Mouse (Mus musculus) frontal cortex, adult 2 months (tissue): ENCODE measurements around the gene Il4ra. TPM values are rescaled to one million over a fixed set of nuclear protein-coding genes. Genes with fewer than 3 reads are reported as not detected.

Experiments
- DNase-seq, 2 experiments: peaks; one replicate each; pipeline ENCODE4 v3.0.0; 2022; ENCODE audit warnings: low spot score in 1 of 2; ENCODE audit errors: extremely low spot score in 1 of 2
- polyA plus RNA-seq: library from polyadenylated mRNA; depleted of rRNA; stranded (reverse); fragments of >200 nt; gene quantifications from 2 replicates; pipeline ENCODE4 v1.2.3, GENCODE M21; 2012

The Il4ra gene
- polyA plus RNA-seq, 1 experiment: 4.8 TPM

DNA sequence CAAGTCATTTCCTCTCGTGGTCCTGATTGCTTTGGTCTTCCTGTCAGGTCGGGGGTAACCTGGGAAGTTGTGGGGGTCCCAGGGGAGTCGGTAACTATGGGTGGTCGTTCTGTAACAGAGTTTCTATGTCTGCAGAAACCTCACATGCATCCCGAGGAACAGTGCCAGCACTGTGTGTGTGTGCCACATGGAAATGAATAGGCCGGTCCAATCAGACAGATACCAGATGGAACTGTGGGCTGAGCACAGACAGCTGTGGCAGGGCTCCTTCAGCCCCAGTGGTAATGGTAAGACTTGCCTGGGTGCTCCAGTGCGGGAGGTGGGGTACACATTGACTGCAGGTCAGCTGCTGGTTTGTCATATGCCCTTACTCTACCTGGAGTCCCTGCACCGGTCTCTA is 17.0 kb downstream of the Il4ra start:
- DNase-seq: no peak

DNA sequence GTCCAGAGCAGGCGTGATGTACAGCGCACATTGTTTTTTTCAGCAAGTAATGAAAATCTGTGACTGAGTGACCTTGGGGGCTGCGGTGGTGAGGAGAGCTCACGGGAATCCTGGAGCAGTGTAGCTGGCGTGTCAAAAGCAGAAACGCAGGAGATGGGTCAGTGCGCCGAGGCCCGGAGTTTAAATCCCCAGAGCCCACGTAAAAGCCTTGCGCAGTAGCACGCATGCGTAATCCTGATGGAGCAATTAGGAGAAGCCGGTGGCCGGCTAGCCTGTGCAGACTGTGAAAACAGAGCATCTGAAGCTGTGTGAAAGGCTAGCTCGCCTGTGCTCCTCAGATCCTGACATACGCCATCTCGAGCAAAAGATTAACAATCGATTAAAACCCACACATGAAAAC is 20.0 kb downstream of the Il4ra start:
- no peak for DNase-seq

DNA sequence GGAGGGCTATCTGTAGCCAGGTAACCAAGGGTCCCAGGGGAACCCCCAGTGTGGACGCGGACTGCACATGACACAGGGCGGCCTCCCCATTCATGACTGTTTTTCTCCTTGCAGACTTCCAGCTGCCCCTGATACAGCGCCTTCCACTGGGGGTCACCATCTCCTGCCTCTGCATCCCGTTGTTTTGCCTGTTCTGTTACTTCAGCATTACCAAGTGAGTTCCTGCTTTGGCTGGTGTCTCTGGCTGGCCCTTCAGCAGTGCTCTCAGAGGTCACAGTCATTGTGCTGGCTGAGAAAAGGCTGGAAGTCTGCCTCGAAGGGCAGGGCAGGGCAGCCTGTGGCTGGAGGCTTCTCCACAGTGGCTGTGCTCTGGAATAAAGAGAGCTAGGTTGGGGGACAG is 20.8 kb downstream of the Il4ra start:
- DNase-seq: no peak

DNA sequence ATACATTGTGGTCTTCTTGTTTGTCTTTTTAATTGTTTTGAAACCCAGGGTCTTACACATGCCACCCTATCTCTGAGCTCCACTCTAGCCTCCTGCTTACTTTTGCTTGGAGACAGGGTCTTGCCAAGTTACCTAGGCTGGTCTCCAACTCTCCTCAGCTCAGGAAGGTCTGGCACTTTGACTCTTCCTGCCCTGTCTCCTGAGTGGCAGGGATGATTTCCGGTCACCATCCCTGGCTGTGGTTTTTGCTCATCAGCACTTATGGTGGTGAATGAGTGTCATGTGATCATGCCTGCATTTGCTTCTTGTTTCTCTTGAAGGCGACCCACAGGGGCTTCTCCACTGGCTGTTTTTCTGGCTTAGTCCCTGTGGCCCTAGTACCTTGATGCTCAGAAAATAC is 21.9 kb downstream of the Il4ra start:
- DNase-seq: no peak

DNA sequence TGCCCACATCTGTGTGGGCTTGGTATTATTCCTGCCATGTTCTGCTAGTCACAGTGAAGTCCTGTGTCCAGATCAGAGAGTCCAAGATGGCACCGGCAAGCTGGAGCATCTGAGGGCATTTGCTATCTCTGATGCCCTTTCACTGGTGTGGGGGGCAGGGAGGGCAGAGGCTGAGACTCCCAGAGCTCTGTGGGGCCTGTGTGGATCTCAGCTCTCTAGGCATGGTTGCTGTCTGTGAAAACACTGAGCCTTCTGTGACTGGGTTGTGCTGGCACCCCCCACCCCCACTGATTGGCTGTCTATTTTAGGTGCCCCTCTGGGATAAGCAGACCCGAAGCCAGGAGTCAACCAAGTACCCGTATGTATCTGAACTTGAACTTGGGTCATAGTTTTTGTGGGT is 22.9 kb downstream of the Il4ra start:
- DNase-seq: no peak

DNA sequence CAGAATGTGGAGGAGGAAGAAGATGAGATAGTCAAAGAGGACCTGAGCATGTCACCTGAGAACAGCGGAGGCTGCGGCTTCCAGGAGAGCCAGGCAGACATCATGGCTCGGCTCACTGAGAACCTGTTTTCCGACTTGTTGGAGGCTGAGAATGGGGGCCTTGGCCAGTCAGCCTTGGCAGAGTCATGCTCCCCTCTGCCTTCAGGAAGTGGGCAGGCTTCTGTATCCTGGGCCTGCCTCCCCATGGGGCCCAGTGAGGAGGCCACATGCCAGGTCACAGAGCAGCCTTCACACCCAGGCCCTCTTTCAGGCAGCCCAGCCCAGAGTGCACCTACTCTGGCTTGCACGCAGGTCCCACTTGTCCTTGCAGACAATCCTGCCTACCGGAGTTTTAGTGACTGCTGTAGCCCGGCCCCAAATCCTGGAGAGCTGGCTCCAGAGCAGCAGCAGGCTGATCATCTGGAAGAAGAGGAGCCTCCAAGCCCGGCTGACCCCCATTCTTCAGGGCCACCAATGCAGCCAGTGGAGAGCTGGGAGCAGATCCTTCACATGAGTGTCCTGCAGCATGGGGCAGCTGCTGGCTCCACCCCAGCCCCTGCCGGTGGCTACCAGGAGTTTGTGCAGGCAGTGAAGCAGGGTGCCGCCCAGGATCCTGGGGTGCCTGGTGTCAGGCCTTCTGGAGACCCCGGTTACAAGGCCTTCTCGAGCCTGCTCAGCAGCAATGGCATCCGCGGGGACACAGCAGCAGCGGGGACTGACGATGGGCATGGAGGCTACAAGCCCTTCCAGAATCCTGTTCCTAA is 24.0 kb downstream of the Il4ra start:
- no peak for DNase-seq

DNA sequence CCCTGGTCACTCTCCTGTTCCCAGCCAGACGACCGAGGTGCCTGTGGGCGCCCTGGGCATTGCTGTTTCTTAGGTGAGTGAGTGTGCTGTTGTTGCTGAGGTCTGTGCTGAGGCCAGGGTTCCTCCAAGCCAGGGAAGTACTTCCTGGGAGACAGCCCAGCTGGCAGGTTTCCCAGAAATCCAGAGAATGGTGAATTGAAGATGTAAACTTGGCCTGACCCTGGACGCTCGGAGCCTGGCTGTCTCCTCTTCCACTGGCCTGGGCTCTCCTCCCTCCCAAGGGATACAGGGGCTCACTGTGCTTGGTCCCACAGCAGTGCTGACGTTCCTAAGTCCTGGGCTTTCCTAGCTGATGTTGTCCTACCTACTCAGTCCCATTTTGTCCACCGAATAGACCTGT is 25.1 kb downstream of the Il4ra start:
- no peak for DNase-seq

DNA sequence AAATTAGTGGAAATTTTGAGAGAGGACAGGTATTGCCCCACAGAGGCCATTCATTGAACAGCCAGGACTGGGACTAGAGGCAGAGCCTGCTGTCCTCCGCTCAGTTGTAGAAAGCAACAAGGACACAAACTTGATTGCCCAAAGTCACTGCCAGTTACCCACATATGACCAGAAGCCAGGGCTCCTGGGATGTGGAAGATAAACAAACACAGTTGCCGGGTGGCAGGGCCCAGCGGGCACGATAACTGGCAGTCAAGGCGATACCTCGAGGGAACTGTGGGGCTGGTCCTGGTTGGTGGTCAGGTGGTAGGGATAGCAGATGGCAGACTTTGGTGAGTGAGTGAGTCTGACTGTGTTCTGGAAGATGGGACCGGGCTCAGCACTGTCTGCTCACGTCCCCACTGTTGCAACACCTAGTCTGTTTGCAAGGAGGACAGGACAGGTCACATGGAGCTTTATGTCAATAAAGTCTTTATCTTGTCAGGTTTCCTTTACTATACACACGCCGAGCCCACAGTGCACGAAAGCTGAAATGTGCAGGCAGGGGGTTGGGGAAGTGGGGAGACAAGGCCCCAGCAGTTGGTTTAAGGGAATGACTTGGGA is 25.7 kb downstream of the Il4ra start:
- DNase-seq: no peak

DNA sequence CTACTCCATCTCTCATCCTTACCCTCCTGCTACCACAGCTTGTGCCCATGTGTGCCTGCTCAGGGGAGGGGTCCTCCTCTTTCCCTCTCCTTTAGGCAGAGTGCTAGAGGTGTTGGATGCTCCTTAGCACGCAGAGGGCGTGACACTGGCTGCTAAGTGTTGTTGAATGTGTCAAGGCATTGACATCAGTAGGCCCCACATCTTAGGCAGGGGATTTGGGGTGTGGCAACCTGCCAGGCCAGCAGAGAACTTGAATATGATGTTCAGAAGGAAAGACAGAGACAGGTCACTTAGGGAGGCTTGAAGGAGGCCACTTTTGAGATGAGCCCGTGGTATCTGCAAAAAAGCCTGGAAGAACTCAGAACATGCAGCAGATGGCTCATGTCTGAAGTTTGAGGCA is 26.2 kb downstream of the Il4ra start:
- DNase-seq: no peak

DNA sequence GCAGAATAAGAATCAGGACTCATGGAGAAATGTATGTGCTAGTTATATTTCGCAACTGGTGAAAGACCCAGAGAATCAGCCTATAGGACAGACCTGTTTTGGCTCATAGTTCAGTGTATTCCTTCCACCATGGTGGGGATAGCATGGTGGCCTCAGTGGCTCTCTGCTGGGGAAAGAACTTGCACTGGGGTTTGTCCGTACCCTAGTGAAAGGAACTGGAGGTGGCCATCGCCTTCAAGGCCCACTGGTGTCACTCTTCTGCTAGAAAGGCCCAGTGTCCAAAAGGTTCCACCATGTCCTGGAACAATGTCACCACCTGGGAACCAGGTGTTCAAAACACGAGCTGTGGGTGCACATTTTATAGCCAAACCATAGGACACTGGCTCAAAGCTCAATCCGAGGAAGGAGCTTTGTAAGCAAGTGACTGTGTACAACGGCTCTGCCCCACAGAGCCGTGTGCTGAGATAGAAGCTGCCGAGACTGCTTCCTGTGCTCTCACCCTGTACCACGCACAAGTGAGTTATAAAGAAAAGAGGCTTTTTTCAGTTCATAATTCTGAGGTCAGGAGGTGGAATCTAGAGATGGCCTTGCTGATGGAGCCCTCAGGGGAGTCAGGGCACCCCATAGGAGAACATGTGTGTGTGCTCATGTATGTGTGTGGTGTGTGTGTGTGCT is 27.8 kb downstream of the Il4ra start:
- no peak for DNase-seq

DNA sequence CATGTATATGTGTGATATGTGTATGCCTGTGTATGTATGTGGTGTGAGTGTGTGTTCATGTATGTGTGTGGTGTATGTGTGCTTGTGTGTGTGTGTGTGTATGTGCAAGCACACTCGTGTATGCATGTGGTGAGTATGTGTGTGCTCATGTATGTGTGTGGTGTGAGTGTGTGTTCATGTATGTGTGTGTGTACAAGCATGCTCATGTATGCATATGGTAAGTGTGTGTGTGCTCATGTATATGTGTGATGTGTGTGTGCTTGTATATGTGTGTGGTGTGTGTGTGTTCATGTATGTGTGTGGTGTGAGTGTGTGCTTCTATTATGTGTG is 28.3 kb downstream of the Il4ra start:
- DNase-seq: no peak

DNA sequence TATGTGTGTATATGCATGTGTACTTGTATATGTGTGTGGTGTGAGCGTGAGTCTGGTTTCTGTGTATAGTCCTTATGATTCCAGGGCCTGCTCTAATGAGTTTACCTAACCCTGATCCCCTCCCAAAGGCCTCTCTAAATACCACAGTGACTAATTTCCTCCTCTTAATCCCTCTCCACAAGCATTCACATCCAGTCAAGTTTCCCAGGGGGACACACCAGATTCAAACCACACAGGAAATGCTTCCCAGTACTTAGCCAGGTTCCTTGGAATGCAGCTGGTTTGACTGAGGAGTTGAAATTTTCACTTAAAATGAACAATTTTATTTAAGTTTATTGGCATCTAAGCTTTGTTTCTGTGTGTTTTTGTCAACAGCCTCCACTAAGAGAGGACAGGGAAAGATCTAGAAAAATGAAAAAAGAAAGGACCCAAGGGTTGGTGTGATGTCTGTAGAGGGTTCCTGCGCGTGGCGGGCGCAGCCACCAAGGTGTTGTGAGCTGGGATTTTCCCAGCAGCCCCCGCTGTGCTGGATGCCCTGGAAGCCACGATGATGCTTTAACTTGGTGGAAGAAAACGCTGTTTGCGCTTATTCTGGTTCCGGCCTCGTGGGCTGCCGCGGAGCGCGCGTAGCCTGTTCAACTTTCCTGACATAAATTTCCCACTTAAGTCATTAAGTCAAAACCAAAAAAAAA is 28.9 kb downstream of the Il4ra start:
- peak in 1 of 2 experiments; percentile 40 for DNase-seq

DNA sequence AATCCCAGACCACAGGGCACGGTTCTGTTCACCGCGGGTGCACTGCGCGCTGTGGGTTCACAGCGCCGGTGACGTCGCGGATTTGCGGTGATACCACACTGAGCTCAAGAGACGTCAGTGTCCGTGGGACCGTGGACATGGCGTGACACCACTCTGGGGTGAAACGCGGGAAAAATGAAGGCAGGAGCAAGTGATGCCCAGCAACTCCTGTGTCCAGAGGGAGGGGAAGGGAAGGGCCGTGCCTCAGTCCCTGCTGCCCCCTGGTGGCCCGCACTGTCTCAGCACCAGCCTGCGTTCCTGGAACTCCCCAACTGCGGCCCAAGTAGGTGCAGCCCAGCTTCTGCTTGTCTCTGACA is 29.4 kb downstream of the Il4ra start:
- peak; percentile 69 to 94 for DNase-seq

DNA sequence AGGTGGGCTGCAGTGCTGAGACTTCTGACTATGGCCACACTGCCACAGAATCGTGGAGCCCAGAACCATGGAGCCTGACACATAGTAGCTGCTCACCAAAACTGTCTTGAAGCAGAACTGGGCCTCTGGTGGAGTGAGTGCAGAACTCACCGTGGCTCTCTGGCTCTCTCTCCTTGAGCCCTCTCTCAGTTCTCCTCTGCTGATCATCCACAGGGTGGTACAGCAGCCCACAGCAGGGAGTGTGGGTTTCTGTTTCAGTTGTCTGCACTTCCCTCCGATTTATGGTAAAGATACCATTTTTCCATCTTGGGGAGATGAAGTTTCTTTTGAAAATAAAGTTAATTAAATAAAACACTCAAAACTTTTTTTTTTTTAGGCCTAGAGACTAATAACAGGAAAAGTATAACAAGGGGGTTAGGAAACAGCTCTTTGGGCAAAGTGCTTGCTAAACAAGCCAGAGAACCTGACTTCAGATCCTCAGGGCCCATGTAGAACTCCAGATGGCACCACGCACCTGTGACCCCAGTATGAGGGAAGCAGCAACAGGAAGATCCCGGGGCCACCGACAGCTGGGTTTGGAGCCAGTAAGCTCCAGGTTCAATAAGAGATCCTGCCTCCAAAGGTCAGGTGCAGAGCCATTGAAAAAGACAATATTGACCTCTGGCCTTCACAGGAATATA is 31.5 kb downstream of the Il4ra start:
- DNase-seq: no peak

DNA sequence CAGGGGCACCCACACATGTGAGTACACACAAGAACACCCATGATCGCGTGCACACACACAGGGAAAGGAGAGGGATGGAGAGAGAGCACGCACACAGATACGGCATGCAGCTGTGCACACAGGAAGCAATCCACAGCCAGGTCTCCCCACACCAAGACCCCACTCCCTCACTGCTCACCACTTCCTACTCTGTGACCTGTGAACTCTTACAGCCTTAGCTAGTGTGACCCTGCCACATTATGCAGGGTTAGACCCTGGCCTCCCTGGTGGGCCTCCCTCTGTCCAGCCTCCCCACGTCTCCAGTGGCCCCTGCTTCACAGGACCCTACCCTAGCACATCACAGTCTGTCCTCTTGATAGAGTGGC is 32.1 kb downstream of the Il4ra start:
- no peak for DNase-seq

DNA sequence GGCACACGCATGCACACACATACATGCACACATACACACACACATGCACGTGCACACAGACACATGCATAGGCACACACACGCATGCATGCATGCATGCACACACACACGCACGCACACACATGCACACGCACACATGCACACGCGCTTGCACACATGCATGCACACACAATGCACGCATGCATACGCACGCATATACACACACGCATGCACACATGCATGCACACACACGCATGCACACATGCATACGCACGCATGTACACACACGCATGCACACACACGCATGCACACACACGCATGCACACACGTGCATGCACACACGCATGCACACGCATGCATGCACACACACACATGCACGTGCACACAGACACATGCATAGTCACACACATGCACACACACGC is 34.4 kb downstream of the Il4ra start:
- no peak for DNase-seq

DNA sequence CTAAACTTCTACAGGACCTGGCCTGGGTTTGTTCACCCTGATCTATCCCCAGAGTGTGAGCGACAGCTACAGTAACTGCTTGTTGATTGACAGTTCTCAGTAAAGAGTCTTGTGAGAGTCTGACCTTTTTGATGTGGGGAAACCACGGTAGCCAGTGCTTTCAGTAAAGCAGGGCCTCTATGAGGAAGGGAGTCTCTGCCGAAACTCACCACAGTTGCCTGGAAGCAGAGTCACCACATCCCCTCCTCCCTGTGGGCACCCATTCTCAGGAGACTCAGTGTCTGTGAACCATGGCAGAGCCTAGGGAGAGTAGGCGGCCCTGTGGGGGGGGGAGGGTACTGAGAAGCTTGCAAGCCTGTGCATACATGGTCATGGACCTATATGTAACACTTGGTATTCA is 36.8 kb downstream of the Il4ra start:
- no peak for DNase-seq

DNA sequence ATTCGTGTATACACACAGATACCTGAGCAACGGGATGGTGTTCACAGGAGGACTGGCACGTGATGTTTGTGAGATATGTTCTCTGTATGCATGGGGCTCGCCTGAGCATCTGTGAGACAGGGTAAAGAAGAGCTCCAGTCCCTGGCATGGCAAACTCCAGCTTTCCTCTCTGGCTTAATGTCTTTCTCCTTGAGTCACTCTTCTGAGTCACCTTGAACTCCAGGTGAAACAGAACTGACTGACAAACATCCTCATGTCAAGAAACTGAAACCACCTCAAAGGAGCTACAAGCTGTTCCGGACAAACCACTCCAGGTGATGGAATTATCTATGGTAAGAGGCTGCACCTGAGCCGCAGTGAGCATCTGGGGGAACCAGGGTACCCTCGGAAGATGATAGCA is 38.0 kb downstream of the Il4ra start:
- DNase-seq: no peak

DNA sequence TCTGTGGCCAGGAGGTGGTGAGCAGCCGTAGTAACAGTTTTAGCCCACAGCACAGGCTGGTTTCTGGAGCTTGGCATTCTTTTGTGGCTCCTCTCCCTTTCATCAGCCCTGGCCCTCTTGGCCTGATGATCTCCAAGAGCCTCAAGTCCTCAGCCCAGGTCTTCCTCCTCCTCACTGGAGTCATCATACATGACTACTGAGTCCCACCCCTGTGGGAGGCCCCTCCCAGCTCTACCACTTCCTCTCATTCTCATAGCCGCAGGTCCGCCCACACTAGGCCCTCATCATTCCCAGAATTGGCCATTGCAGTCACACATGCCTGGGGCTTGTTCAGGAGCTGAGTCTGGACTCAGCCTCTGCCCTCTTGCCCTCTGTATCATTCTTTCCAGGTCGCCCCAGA is 41.9 kb downstream of the Il4ra start:
- DNase-seq: no peak

DNA sequence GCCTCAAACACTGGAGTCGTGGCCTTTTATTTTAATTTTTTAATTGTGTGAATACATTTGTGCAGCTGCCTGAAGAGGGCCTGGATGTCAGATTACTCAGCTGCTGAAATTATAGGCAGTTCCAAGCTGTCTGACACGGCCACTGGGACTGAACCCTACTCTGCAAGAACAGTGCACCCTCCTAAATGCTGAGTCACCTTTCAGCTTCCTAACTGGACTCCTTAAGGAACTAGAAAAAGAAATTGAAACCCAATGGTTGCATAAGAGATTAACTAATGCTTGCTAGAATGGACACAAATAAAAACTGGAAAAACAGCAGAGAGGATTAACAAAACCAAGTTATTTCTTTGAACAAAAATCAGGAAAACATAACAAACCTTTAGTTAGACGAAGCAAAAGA is 44.5 kb downstream of the Il4ra start:
- DNase-seq: no peak

DNA sequence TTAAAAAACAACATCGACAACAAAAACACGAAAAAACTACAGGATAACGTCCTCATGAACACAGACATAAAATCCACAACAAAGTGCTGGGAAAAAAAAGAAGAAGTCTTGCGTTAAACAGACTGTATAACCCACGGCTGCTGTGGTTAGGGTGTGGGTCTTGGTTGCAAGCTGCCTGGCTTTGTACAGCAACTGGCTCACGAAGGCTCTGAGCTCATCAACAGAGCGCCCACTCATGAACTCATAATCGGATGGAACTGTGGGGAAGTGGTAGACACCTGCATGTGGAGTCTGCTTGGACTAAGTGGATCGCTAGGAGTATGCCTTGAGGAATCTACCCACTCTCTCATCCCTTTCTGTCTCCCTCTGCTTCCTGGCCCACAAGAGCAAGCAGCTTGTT is 45.2 kb downstream of the Il4ra start:
- DNase-seq: no peak
